Mouse (Mus musculus): ENCODE measurements around the gene Tor2a. TPM values are rescaled to one million over a fixed set of nuclear protein-coding genes. Genes with fewer than 3 reads are reported as not detected.

Gene Tor2a
- total and polyA plus RNA-seq, 3 experiments: 33.3 to 53.8 (median 41.4) TPM

GRCm38 (mm10) chr2:32724149-32724548, 32.9 kb upstream of the Tor2a start:
- no peak for TF ChIP-seq NELFE (IDR thresholded peaks at IDR 0.05; ENCODE audit: low read depth, low read length)
- TF ChIP-seq ELF1 (IDR thresholded peaks at IDR 0.05; ENCODE audit: low read depth, low read length): no peak
- TF ChIP-seq JUN (IDR thresholded peaks at IDR 0.05; ENCODE audit: insufficient read depth, low read depth, low read length): no peak
- no peak for TF ChIP-seq E2F4 (IDR thresholded peaks at IDR 0.05; ENCODE audit: insufficient replicate concordance, low read depth, low read length)
- no peak for TF ChIP-seq TBP (conservative IDR thresholded peaks at IDR 0.05; ENCODE audit: low read depth, low read length)
- no peak for TF ChIP-seq CHD2 (IDR thresholded peaks at IDR 0.05; ENCODE audit: low read length)
- TF ChIP-seq CTCF (conservative IDR thresholded peaks at IDR 0.05 in 1 of 2, IDR thresholded peaks at IDR 0.05 in 1 of 2; ENCODE audit: low read depth in 2 of 2, low read length in 2 of 2): no peak
- no peak for TF ChIP-seq MAX (IDR thresholded peaks at IDR 0.05; ENCODE audit: low read length)
- TF ChIP-seq ZC3H11A (IDR thresholded peaks at IDR 0.05; ENCODE audit: low read depth, low read length): no peak
- in situ Hi-C loops (cut with MboI; ENCODE audit: low pct_ligation_motif_present, low pct_unique_long_range_greater_than_20kb, low sequenced_read_pairs): no loop called here
- no peak for DNase-seq (ENCODE audit: extremely low read depth)
- Histone ChIP-seq H3K27me3 (replicated peaks) (no peaks in the 10 kb centered on the region), H3K27ac (ENCODE audit: insufficient read depth, low read depth) (no peak overlapping the region), H3K9me3 (replicated peaks; ENCODE audit: low read length) (peaks cover 4% of the 10 kb centered on the region), H3K9ac (ENCODE audit: insufficient read depth, low read depth) (no peak overlapping the region), H3K4me2 (ENCODE audit: insufficient read depth, low read depth, poor library complexity, severe bottlenecking) (no peak overlapping the region), H3K36me3 (replicated peaks in 1 of 2; ENCODE audit: control insufficient read depth in 1 of 2, insufficient read depth in 1 of 2, low read length in 1 of 2) (peaks cover 24 to 53% of the 10 kb centered on the region in 2 experiments), H3K4me1 (ENCODE audit: control insufficient read depth in 1 of 2, insufficient read depth in 2 of 2) (peaks cover 33 to 69% of the 10 kb centered on the region in 2 experiments), H3K4me3 (replicated peaks in 1 of 3; ENCODE audit: low read depth in 2 of 3, low read length in 2 of 3, poor library complexity in 1 of 3) (no peak overlapping the region), H3K79me2 (replicated peaks; ENCODE audit: control insufficient read depth, extremely low read depth, insufficient read depth, poor library complexity, severe bottlenecking) (peaks cover 27% of the 10 kb centered on the region)
- dilution Hi-C loops (cut with MboI; ENCODE audit: extremely low pct_ligation_motif_present, extremely low pct_unique_long_range_greater_than_20kb, low sequenced_read_pairs): no loop called here

GRCm38 (mm10) chr2:32724832-32725790, 31.9 kb upstream of the Tor2a start:
- H3K4me1 ChIP-seq (ENCODE audit: control insufficient read depth in 1 of 2, insufficient read depth in 2 of 2): peaks cover 23 to 64% of the 10 kb centered on the region in 2 experiments
- DNase-seq (ENCODE audit: extremely low read depth): no peak

More at GRCm38 (mm10) chr2:32724832-32725790, 31.9 kb upstream of the Tor2a start:
- in situ Hi-C loops (cut with MboI; ENCODE audit: low pct_ligation_motif_present, low pct_unique_long_range_greater_than_20kb, low sequenced_read_pairs): no loop called here
- H3K27ac ChIP-seq (ENCODE audit: insufficient read depth, low read depth): no peak overlapping the region
- TF ChIP-seq MEF2A (IDR thresholded peaks at IDR 0.05; ENCODE audit: borderline replicate concordance, low read depth, low read length) (no peak), MXI1 (IDR thresholded peaks at IDR 0.05; ENCODE audit: low read depth, low read length) (no peak), TCF12 (IDR thresholded peaks at IDR 0.05; ENCODE audit: low read depth, low read length) (no peak), MAZ (IDR thresholded peaks at IDR 0.05; ENCODE audit: low read depth, low read length) (no peak), NRF1 (IDR thresholded peaks at IDR 0.05; ENCODE audit: low read depth, low read length) (no peak), KAT2A (IDR thresholded peaks at IDR 0.05; ENCODE audit: insufficient replicate concordance, low read length) (no peak), ZMIZ1 (IDR thresholded peaks at IDR 0.05; ENCODE audit: low read depth, low read length) (no peak), SMC3 (IDR thresholded peaks at IDR 0.05; ENCODE audit: low read depth, low read length) (no peak), UBTF (IDR thresholded peaks at IDR 0.05; ENCODE audit: low read depth, low read length) (no peak), JUND (conservative IDR thresholded peaks at IDR 0.05; ENCODE audit: low read depth, low read length) (no peak), BHLHE40 (IDR thresholded peaks at IDR 0.05; ENCODE audit: low read depth, low read length) (no peak), CHD2 (IDR thresholded peaks at IDR 0.05; ENCODE audit: low read length) (no peak), JUN (IDR thresholded peaks at IDR 0.05; ENCODE audit: insufficient read depth, low read depth, low read length) (no peak), CTCF (conservative IDR thresholded peaks at IDR 0.05 in 1 of 2, IDR thresholded peaks at IDR 0.05 in 1 of 2; ENCODE audit: low read depth in 2 of 2, low read length in 2 of 2) (no peak), NELFE (IDR thresholded peaks at IDR 0.05; ENCODE audit: low read depth, low read length) (no peak), MAFK (IDR thresholded peaks at IDR 0.05; ENCODE audit: insufficient replicate concordance, low read length) (no peak), TBP (conservative IDR thresholded peaks at IDR 0.05; ENCODE audit: low read depth, low read length) (no peak), ZNF384 (IDR thresholded peaks at IDR 0.05; ENCODE audit: low read depth, low read length) (no peak)
- no peak overlapping the region for H3K4me2 ChIP-seq (ENCODE audit: insufficient read depth, low read depth, poor library complexity, severe bottlenecking)
- dilution Hi-C loops (cut with MboI; ENCODE audit: extremely low pct_ligation_motif_present, extremely low pct_unique_long_range_greater_than_20kb, low sequenced_read_pairs): no loop called here
- H3K79me2 ChIP-seq (replicated peaks; ENCODE audit: control insufficient read depth, extremely low read depth, insufficient read depth, poor library complexity, severe bottlenecking): peaks cover 27% of the 10 kb centered on the region
- H3K9ac ChIP-seq (ENCODE audit: insufficient read depth, low read depth): no peak overlapping the region
- no peaks in the 10 kb centered on the region for H3K27me3 ChIP-seq (replicated peaks)
- no peak overlapping the region for H3K4me3 ChIP-seq (replicated peaks in 1 of 3; ENCODE audit: low read depth in 2 of 3, low read length in 2 of 3, poor library complexity in 1 of 3)
- H3K36me3 ChIP-seq (replicated peaks in 1 of 2; ENCODE audit: control insufficient read depth in 1 of 2, insufficient read depth in 1 of 2, low read length in 1 of 2): peaks cover 28 to 63% of the 10 kb centered on the region in 2 experiments
- peaks cover 4% of the 10 kb centered on the region for H3K9me3 ChIP-seq (replicated peaks; ENCODE audit: low read length)

Measured in CH12.LX (cell line).